Mouse (Mus musculus) adrenal gland, postnatal 10 days (tissue): Measurements from ENCODE around the gene Sco1. TPM values are rescaled to one million over a fixed set of nuclear protein-coding genes. Genes with fewer than 3 reads are reported as not detected.

Source experiments
- microRNA-seq: library from miRNA; unstranded; fragments of <30 nt; microRNA quantifications from one replicate; pipeline ENCODE4 v1.2.0, GENCODE M21; 2021
- total RNA-seq, 2 experiments: library from RNA; stranded (reverse); gene quantifications; 2 replicates each; pipeline ENCODE4 v1.2.3; 2021

The Sco1 gene
- total RNA-seq, 2 experiments from 2014 or later: 18.1 to 21.3 TPM

Small RNAs within 50 kb of the gene (microRNA-seq; reads per million reads assigned to microRNA genes)
- gene Mir6923: not detected

Other genes starting within 250 kb of the Sco1 start
- 10 to 100 TPM in 1 of 2 experiments, 1 to 10 TPM in 1; 9.6 to 15.7 TPM for gene Pirt, start 140.7 kb upstream of the Sco1 start, total RNA-seq
- not detected for gene Tmem238l, start 96.0 kb upstream of the Sco1 start, total RNA-seq
- 1 to 10 TPM; 5.2 to 6.1 TPM for gene Tmem220, start 27.5 kb upstream of the Sco1 start, total RNA-seq
- gene Adprm, start 76 bp upstream of the Sco1 start, total RNA-seq: 10 to 100 TPM; 23.2 to 24.3 TPM
- gene Myh3, start 25.6 kb downstream of the Sco1 start, total RNA-seq: 1 to 10 TPM; 2.6 to 3.5 TPM
- 100 to 1,000 TPM in 1 of 2 experiments, 10 to 100 TPM in 1; 42.9 to 267 TPM for gene Myh2, start 118.4 kb downstream of the Sco1 start, total RNA-seq
- 100 to 1,000 TPM; 152 to 834 TPM for gene Myh1, start 147.4 kb downstream of the Sco1 start, total RNA-seq
- 100 to 1,000 TPM in 1 of 2 experiments, 10 to 100 TPM in 1; 28.5 to 148 TPM for gene Myh4, start 185.4 kb downstream of the Sco1 start, total RNA-seq
- gene Myh8, start 224.5 kb downstream of the Sco1 start, total RNA-seq: 100 to 1,000 TPM in 1 of 2 experiments, 10 to 100 TPM in 1; 28.5 to 190 TPM